Comparison of ENCODE assay signal across 19 mouse cellular contexts in the genomic region with DNA sequence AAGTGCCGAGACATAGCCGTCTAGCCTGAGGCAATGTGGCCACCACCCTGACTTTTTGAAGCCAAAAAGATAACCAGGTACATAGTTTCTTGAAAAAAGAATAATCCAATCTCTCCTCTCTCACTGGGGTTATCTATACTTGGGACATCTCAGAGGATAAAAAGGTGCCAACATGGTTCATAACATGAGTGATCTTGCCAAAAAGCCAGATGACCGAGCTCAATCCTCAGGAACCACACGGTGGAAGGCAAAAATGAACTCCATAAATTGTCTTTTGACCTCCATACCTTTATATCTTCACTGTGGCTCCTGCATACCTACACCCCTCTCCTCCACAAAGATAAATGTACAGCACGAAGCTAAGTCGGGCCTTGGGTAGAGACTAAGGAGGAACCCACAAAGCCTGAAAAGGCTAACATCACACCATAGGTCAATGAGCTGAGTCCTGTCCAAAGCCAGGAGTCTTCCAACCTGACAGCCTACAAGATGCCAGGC. TPM values are rescaled to one million over a fixed set of nuclear protein-coding genes. Genes with fewer than 3 reads are reported as not detected.
"Had no signal": no experiment of that assay in that cellular context is flagged by ENCODE, and none has a peak within 500 bp of the region (broad histone marks: within the 10 kb centered on the region; RNA-seq: fewer than 3 reads in every experiment).

No protein-coding gene starts in this region.

- H3K9ac ChIP-seq: limb, embryonic 13.5 days; liver, embryonic 14.5 days; neural tube, embryonic 12.5 days had no signal

- H3K4me2 ChIP-seq: limb, embryonic 13.5 days; neural tube, embryonic 12.5 days had no signal

- DNase-seq: kidney, adult 18-20 months; kidney, postnatal 14 days; layer of hippocampus, adult 9-11 months; layer of hippocampus, postnatal 36 days; left cerebral cortex, postnatal 4 days; lung, adult 18-20 months; lung, postnatal 4 days; midbrain, embryonic 14.5 days; retina, postnatal 1 day; right cerebral cortex, postnatal 4 days; spleen, adult 18-20 months; thymus, adult 18-20 months; thymus, postnatal 14 days had no signal

- H3K27me3 ChIP-seq: limb, embryonic 13.5 days; neural tube, embryonic 12.5 days had no signal

- H3K9me3 ChIP-seq: limb, embryonic 13.5 days; midbrain, embryonic 10.5 days; neural tube, embryonic 12.5 days had no signal

- H3K4me3 ChIP-seq: limb, embryonic 13.5 days; midbrain, embryonic 10.5 days; neural tube, embryonic 12.5 days had no signal

- H3K27ac ChIP-seq: limb, embryonic 13.5 days; liver, embryonic 14.5 days; midbrain, embryonic 10.5 days; neural tube, embryonic 12.5 days had no signal

RNA-seq across cellular contexts. Expression of a gene that starts 22.5 kb away (rescaled TPM):
- total RNA-seq: left cerebral cortex, postnatal 10 days; neutrophil, adult 5-6 weeks had no signal
